Mouse (Mus musculus) kidney, postnatal 14 days (tissue): ENCODE data around the gene Lats2.

Experiments
- DNase-seq: peaks from one replicate; pipeline ENCODE4 v3.0.0; 2022; ENCODE audit warnings: mixed read lengths

Lats2 gene

DNA sequence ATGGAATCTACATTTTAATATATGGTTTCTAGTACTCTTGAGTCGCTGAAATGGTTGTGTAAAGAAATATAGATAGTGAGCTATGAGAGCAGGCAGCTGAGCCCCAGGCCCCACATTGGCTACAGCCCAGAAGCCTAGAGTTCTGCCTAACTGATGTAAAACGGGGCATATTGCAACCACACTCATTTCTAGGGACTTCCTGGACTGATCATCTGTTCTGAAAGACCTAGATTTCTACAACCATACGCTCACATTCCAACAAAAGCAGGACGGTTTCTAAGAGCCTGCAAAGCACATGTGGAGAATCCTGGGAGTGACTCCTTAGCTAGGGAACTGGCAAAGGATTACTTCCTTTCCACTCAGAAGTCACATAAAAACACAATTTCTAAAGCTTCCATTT, 22.0 kb downstream of the Lats2 start:
- no peak for DNase-seq

GRCm38 (mm10) chr14:57732668-57733293, 25.4 kb downstream of the Lats2 start:
- DNase-seq, result no peak

DNA sequence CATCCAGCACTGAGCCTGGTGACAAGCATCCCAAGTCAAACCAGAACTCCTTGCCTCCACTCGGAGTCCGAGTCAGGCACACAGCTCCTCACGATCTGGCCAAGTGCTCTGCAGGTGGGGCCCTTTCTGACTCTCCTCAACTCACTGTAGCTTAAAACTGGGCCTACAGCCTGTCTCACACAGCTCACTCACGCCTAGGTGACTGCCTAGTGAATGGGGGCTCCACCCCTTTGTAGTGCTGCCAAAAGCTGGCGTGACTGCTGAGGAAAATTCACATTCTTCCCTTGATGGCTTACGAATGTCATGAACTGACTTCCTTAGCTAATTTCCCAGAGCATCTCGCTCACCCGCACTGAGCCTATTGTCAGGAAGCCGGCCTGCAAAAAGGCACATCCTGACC, 27.7 kb downstream of the Lats2 start:
- DNase-seq, result peak; percentile 89

- DNase-seq, result peak; percentile 81
Measured at GRCm38 (mm10) chr14:57729975-57730499, 28.2 kb downstream of the Lats2 start.

- DNase-seq, result peak; percentile 38
Measured at GRCm38 (mm10) chr14:57729364-57729763, 28.8 kb downstream of the Lats2 start.

DNA sequence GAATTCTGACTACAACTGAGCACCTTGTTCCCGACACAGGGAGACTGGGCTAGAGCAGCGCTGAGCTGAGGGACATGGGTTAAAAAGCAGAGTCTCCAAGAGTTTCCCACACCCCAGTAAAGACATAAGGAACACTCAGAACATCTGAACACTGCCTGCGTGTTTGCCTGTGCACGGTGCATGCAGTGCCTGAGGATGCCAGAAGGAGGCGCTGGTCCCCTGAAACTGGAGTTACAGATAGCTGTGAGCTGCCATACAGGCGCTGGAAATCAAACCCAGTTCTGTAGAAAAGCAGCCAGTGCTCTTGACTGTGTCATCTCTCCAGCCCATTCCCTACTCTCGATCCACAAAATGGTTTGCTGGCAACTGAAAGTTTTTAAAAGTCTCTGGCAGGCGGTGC, 32.0 kb downstream of the Lats2 start:
- DNase-seq, result no peak

DNA sequence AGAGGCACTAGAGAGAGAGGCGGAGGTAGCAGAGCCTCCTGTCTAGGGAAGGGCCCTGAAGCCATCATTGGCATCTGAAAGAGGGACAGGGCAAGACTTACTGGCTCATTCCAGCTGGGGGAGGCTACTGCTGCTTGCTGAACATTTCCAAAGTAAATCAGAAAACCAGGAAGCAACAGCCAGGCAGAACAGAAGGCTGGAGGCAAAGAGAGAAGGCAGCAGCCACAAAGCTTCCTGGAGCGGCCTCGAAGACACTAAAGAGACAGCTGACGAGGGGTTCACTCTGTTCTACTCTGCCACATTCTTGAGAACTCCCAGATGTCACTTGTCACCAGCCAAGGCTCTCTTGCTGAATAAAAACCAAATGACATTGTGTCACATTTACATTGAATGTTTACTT, 33.7 kb downstream of the Lats2 start:
- peak; percentile 45 for DNase-seq

- no peak for DNase-seq
Measured at GRCm38 (mm10) chr14:57718245-57718644, 39.9 kb downstream of the Lats2 start.

- no peak for DNase-seq
Measured at GRCm38 (mm10) chr14:57716601-57717245, 41.5 kb downstream of the Lats2 start.

GRCm38 (mm10) chr14:57712884-57713283, 45.3 kb downstream of the Lats2 start:
- no peak for DNase-seq

GRCm38 (mm10) chr14:57711059-57711458, 47.1 kb downstream of the Lats2 start:
- DNase-seq, result no peak

DNA sequence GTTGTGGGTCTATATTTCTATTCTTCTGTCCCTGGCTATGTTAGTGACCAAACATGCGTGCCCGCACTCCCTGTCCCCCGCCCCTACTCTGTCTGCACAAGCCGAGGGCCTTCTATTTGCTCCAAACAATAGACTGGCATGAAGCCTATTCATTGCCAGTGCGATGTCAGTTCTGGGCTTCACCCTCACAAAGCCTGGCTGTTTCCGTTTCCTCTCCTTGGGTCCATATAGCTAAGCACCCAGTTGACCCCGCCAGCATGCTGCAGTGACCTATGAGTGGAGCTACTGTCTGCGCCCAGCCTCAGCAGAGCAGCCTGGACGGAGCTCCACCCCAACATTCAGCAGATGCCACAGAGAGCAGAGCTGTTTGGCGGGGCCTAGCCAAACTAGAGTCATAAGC, 49.0 kb downstream of the Lats2 start:
- DNase-seq, result peak; percentile 63

DNA sequence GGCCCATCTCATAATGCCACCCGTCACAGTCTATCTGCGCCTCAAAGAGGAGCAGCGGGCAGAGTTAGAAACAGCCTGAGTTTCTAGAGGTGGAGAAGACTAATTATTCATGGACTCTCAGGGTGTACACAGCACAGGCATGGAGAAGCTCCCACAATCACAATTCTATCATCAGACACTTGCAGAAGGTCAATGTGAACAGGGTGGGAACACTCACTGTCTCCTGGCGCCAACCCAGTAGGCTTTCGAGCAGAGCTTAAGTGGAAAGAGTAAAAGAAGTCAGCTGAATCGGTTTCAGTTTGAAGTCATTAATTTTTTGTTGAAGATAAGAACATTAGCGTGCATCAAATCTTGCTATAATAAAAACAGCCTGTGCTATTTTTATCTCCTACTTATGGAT, 49.6 kb downstream of the Lats2 start:
- DNase-seq, result peak; percentile 48

DNA sequence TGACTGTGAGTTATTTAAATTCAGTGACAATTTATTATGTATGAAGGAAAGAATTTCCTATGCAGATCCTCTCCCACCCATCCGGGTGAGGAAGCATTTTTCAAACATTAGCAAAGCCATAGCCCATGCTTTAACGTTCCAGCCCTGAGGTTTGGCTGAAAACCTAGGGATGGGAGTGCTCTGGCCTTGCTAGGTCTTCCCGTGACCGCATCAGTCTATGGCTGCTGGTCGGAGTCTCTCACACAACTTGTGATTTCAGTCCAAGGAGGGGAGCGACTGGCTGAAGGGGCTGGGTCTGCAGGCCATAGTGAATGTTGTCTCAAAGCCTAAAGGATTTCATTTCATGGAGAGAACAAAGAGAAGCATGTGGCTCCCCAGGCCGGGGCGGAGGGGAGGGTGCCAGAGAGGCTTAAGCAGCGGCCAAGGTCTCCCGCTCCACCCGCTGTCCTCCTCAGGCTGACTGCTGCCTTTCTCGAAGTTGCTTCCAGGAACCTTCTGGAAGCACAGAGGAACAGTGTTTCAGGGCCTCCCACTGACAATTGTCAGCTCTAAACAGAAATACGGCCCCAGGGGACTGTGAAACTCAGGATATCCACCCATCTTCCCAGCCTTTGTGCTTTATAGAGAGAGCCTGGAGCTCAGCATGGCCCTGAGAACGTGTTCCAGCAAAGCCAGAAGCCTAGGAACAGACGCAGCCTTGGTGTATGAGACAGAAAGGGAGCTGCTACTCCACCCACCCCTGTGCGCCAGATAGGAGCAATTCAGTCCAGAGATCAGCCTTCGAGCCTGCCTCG, 50.9 kb downstream of the Lats2 start:
- DNase-seq, result peak; percentile 48

- DNase-seq, result no peak
Measured at GRCm38 (mm10) chr14:57706760-57707099, 51.5 kb downstream of the Lats2 start.

GRCm38 (mm10) chr14:57705759-57706158, 52.4 kb downstream of the Lats2 start:
- DNase-seq, result no peak

- no peak for DNase-seq
Measured at GRCm38 (mm10) chr14:57705075-57705474, 53.1 kb downstream of the Lats2 start.

GRCm38 (mm10) chr14:57701915-57702477, 56.2 kb downstream of the Lats2 start:
- no peak for DNase-seq

DNA sequence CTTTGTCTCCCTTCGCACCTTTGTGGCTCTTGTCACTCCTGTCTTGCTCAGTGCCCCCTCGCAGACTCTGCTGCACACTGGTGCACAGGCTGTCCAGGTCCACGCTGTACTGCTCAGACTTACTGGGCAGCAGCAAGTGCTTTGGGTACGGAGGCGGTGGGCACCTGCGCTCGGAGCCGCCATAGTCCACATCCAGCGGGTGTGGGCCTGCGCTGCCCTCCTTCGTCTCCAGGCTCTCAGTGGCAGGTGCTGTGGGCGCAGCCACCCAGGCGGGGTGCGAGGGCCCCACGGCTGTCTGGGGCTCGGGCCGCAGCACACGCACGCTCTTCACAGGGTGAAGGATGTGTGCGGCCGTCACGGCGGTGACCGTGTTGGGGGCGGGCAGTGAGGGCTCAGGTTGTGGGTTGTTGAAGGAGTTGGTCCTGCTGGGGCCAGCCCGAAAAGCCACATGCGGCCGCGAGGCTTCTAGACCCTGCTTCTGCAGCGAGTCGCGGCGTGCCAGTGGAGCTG, 58.7 kb downstream of the Lats2 start:
- DNase-seq, result no peak

DNA sequence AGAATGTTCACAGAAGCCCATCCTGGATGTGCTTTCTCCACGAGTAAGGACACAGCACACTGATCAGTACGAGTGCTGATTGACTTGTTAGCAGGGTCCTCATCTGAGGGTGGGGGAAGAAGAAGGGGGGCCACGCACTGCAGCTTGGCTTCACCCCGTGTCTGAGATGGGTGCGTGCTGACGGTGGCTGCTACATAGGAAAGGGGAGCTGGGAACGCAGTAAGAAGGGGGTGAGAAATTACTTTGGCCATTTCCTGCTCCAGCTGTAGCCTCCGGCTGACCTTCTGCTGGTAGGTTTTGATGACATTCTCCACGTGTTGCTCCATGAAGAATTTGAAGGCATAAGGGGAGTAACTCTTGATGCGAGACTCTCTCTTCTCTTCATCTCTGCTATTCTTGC, 59.2 kb downstream of the Lats2 start:
- DNase-seq, result no peak

DNA sequence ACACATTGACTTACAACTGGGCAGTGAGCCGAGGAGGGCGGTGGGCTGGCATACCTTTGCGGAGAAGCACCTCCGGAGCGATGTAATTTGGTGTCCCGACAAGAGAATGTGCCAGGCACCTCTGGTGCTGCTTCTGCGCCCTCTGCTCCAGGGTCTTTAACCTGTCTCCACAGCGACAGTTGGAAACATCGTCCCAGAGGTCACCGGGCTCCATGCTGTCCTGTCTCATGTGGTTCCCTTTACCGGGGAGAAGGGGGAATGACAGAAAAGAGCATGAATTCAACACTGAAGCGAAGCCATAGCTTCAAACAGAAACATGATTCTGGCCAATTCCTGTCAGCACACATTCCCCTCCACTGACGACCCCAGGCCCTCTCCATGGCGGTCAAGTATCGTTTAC, 62.1 kb downstream of the Lats2 start:
- no peak for DNase-seq

- DNase-seq, result no peak
Measured at GRCm38 (mm10) chr14:57695550-57695949, 62.6 kb downstream of the Lats2 start.

- DNase-seq, result no peak
Measured at GRCm38 (mm10) chr14:57694246-57694645, 63.9 kb downstream of the Lats2 start.
